Mouse (Mus musculus): Measurements from ENCODE around the gene Rnf31.

DNA sequence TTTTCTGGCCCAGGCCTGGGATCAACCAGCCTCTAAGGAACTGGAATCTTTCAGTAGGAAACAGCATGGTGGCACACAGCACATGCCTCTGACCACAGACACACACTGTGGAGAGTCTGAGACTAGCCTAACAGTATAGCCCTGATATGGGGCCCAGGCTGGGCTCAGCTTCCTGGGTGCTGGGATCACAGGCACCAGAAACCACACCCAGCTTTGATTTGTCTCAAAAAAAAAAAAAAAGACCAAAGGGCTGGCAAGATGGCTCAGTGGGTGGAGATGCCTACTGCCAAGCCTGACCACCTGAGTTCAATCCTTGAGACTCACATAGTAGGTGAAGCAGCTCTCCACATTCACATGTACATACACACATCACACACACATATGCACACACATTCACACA lies 36.9 kb upstream of the Rnf31 start:
- TF ChIP-seq CTCF (IDR thresholded peaks at IDR 0.05; ENCODE audit: extremely low read depth, insufficient read depth, insufficient read length, insufficient replicate concordance) (no peak), POLR2A (IDR thresholded peaks at IDR 0.05; ENCODE audit: low read depth, low read length) (no peak)
